24 mouse cellular contexts compared by ENCODE assay signal in genomic region chr6:86062684-86063083, GRCm38 (mm10). TPM values are rescaled to one million over a fixed set of nuclear protein-coding genes. Genes with fewer than 3 reads are reported as not detected.
DNase-seq lines count a peak whose midpoint lies in the region; ATAC-seq and TF ChIP-seq lines count a peak whose summit lies in the region.
"Had no signal": no experiment of that assay in that cellular context is flagged by ENCODE, and none has a peak within 500 bp of the region (broad histone marks: within the 10 kb centered on the region; RNA-seq: fewer than 3 reads in every experiment).

No protein-coding gene starts in this region.

- no peak overlapping the region for H3K4me3 ChIP-seq in forebrain, embryonic 11.5 days (ENCODE audit: low read depth, low read length)
- no peak overlapping the region for H3K4me3 ChIP-seq in forebrain, embryonic 16.5 days (replicated peaks; ENCODE audit: low read length)
- H3K4me3 ChIP-seq in hindbrain, postnatal 0 days (ENCODE audit: low read length) = no peak overlapping the region
- H3K4me3 ChIP-seq in neural tube, embryonic 13.5 days = no peak overlapping the region
- no peak overlapping the region for H3K4me3 ChIP-seq in intestine, embryonic 15.5 days (replicated peaks)
- H3K4me3 ChIP-seq: limb, embryonic 12.5 days; megakaryocyte, embryonic 14.5 days had no signal

- 88% methylated on average over 2 of the region's 2 CpGs for WGBS in forebrain, embryonic 11.5 days
- 47% methylated on average over 2 of the region's 2 CpGs for WGBS in forebrain, embryonic 16.5 days
- 42% methylated on average over 2 of the region's 2 CpGs for WGBS in hindbrain, postnatal 0 days
- WGBS in neural tube, embryonic 13.5 days = 55% methylated on average over 2 of the region's 2 CpGs
- WGBS in intestine, embryonic 15.5 days = 90% methylated on average over 2 of the region's 2 CpGs

- peak overlapping the region; percentile 46; the same call in 1 of the 2 replicates for H3K27ac ChIP-seq in forebrain, embryonic 11.5 days (ENCODE audit: low read depth, low read length)
- H3K27ac ChIP-seq in forebrain, embryonic 16.5 days (ENCODE audit: low read length) = peak overlapping the region; percentile 96
- H3K27ac ChIP-seq in hindbrain, postnatal 0 days = peak overlapping the region; percentile 69
- peak overlapping the region; percentile 92 for H3K27ac ChIP-seq in neural tube, embryonic 13.5 days (replicated peaks)
- H3K27ac ChIP-seq in intestine, embryonic 15.5 days = no peak overlapping the region
- H3K27ac ChIP-seq: limb, embryonic 12.5 days; liver, embryonic 14.5 days had no signal

- no peak for ATAC-seq in forebrain, embryonic 11.5 days (replicated peaks; ENCODE audit: low FRiP score)
- ATAC-seq in forebrain, embryonic 16.5 days = 0 out of 2 replicates have a peak, but pooled peaks have one; percentile 7
- ATAC-seq in hindbrain, postnatal 0 days = no peak
- no peak for ATAC-seq in neural tube, embryonic 13.5 days (ENCODE audit: low read depth)
- ATAC-seq in intestine, embryonic 15.5 days = no peak
- ATAC-seq: CD4-positive, CD25-positive, alpha-beta regulatory T cell, adult 4 months had no signal

- intact Hi-C loops in heart, postnatal 25 days (cut with DNase I) = no loop called here

- no peak for TF ChIP-seq CTCF in hindbrain, postnatal 0 days (IDR thresholded peaks at IDR 0.05; ENCODE audit: low read depth)

- no peaks in the 10 kb centered on the region for H3K36me3 ChIP-seq in forebrain, embryonic 11.5 days (ENCODE audit: control insufficient read depth, insufficient read depth, low read length)
- no peaks in the 10 kb centered on the region for H3K36me3 ChIP-seq in forebrain, embryonic 16.5 days (ENCODE audit: control insufficient read depth, insufficient read depth)
- no peaks in the 10 kb centered on the region for H3K36me3 ChIP-seq in hindbrain, postnatal 0 days (ENCODE audit: insufficient read depth, low read length)
- H3K36me3 ChIP-seq in neural tube, embryonic 13.5 days = no peaks in the 10 kb centered on the region
- no peaks in the 10 kb centered on the region for H3K36me3 ChIP-seq in intestine, embryonic 15.5 days
- H3K36me3 ChIP-seq: limb, embryonic 12.5 days had no signal

- no peaks in the 10 kb centered on the region for H3K27me3 ChIP-seq in forebrain, embryonic 11.5 days (ENCODE audit: control insufficient read depth, insufficient read depth, low read length)
- no peaks in the 10 kb centered on the region for H3K27me3 ChIP-seq in forebrain, embryonic 16.5 days (replicated peaks; ENCODE audit: control insufficient read depth, insufficient read depth, low read length)
- H3K27me3 ChIP-seq in hindbrain, postnatal 0 days (ENCODE audit: insufficient read depth, low read length) = no peaks in the 10 kb centered on the region
- H3K27me3 ChIP-seq in neural tube, embryonic 13.5 days = no peaks in the 10 kb centered on the region
- H3K27me3 ChIP-seq in intestine, embryonic 15.5 days (replicated peaks) = no peaks in the 10 kb centered on the region
- H3K27me3 ChIP-seq: limb, embryonic 12.5 days had no signal

- H3K4me1 ChIP-seq in forebrain, embryonic 11.5 days (replicated peaks; ENCODE audit: control insufficient read depth, insufficient read depth, low read length) = peaks cover 21% of the 10 kb centered on the region
- H3K4me1 ChIP-seq in forebrain, embryonic 16.5 days (replicated peaks; ENCODE audit: control insufficient read depth, insufficient read depth, low read length) = peaks cover 96% of the 10 kb centered on the region
- H3K4me1 ChIP-seq in hindbrain, postnatal 0 days (ENCODE audit: insufficient read depth, low read length) = peaks cover 34% of the 10 kb centered on the region
- H3K4me1 ChIP-seq in neural tube, embryonic 13.5 days (replicated peaks) = peaks cover 99% of the 10 kb centered on the region
- no peaks in the 10 kb centered on the region for H3K4me1 ChIP-seq in intestine, embryonic 15.5 days (replicated peaks)
- H3K4me1 ChIP-seq: limb, embryonic 12.5 days had no signal

- no peak for DNase-seq in forebrain, embryonic 11.5 days (ENCODE audit: low spot score)
- DNase-seq in hindbrain, postnatal 0 days (ENCODE audit: low spot score) = peak; percentile 48
- no peak for DNase-seq in heart, postnatal 25 days (ENCODE audit: low spot score)
- no peak for DNase-seq in urinary bladder, postnatal 4 days (ENCODE audit: low spot score in 2 of 2)
- DNase-seq: adrenal gland, postnatal 14 days; cerebellum, adult 9-11 months; gastrocnemius, postnatal 25 days; heart, postnatal 4 days; kidney, adult 2 months; lung, postnatal 10 days; retina, postnatal 1 day had no signal

- no peak overlapping the region for H3K4me2 ChIP-seq in forebrain, embryonic 11.5 days (ENCODE audit: low read depth, low read length, severe bottlenecking)
- H3K4me2 ChIP-seq in forebrain, embryonic 16.5 days (ENCODE audit: low read length) = peak overlapping the region; percentile 16
- H3K4me2 ChIP-seq in hindbrain, postnatal 0 days (ENCODE audit: low read depth, low read length) = no peak overlapping the region
- H3K4me2 ChIP-seq in neural tube, embryonic 13.5 days = peak overlapping the region; percentile 26; the same call in 1 of the 2 replicates
- no peak overlapping the region for H3K4me2 ChIP-seq in intestine, embryonic 15.5 days (replicated peaks)
- H3K4me2 ChIP-seq: heart, embryonic 11.5 days; limb, embryonic 12.5 days had no signal

- no peak overlapping the region for H3K9ac ChIP-seq in forebrain, embryonic 11.5 days (ENCODE audit: low read length)
- H3K9ac ChIP-seq in forebrain, embryonic 16.5 days (replicated peaks; ENCODE audit: low read depth, low read length) = peak overlapping the region; percentile 36; the same call in 1 of the 2 replicates
- no peak overlapping the region for H3K9ac ChIP-seq in hindbrain, postnatal 0 days (replicated peaks; ENCODE audit: low read length)
- peak overlapping the region; percentile 43; the same call in 1 of the 2 replicates for H3K9ac ChIP-seq in neural tube, embryonic 13.5 days
- H3K9ac ChIP-seq in intestine, embryonic 15.5 days = no peak overlapping the region
- H3K9ac ChIP-seq: limb, embryonic 12.5 days; liver, embryonic 14.5 days had no signal

- H3K9me3 ChIP-seq in forebrain, embryonic 11.5 days (ENCODE audit: control insufficient read depth, low read length) = no peaks in the 10 kb centered on the region
- H3K9me3 ChIP-seq in forebrain, embryonic 16.5 days (ENCODE audit: control insufficient read depth, low read length) = no peaks in the 10 kb centered on the region
- H3K9me3 ChIP-seq in hindbrain, postnatal 0 days (ENCODE audit: low read length) = no peaks in the 10 kb centered on the region
- H3K9me3 ChIP-seq in neural tube, embryonic 13.5 days = no peaks in the 10 kb centered on the region
- no peaks in the 10 kb centered on the region for H3K9me3 ChIP-seq in intestine, embryonic 15.5 days
- H3K9me3 ChIP-seq: limb, embryonic 12.5 days; megakaryocyte, embryonic 14.5 days had no signal

RNA-seq across cellular contexts. Expression of gene Add2, which starts 34.2 kb away (rescaled TPM):
- 61.0 and 68.3 TPM in 2 replicates for polyA plus RNA-seq in forebrain, embryonic 11.5 days (2014; fragmentation: Nextera tagmentation; extraction: Ambion mirVana)
- polyA plus RNA-seq in forebrain, embryonic 16.5 days (2015; fragmentation: Nextera tagmentation; extraction: Ambion mirVana) = 243 and 248 TPM in 2 replicates
- total RNA-seq in hindbrain, postnatal 0 days (2014; rRNA removed) = 132 and 149 TPM in 2 replicates
- 84.6 and 90.0 TPM in 2 replicates for polyA plus RNA-seq in hindbrain, postnatal 0 days (2015; fragmentation: Nextera tagmentation; extraction: Ambion mirVana)
- 137 and 148 TPM in 2 replicates for polyA plus RNA-seq in neural tube, embryonic 13.5 days (2015; fragmentation: Nextera tagmentation; extraction: Ambion mirVana)
- 7.6 and 8.6 TPM in 2 replicates for polyA plus RNA-seq in intestine, embryonic 15.5 days (2015; fragmentation: Nextera tagmentation; extraction: Ambion mirVana)
- under 1 TPM; 0.29 to 0.31 TPM for total RNA-seq in heart, postnatal 25 days (2021)
- polyA plus RNA-seq: CD4-positive, CD25-positive, alpha-beta regulatory T cell, adult 4 months had no signal

RNA-seq across cellular contexts. Expression of gene Figla, which starts 46.7 kb away (rescaled TPM):
- not detected in 2 replicates for polyA plus RNA-seq in forebrain, embryonic 11.5 days (2014; fragmentation: Nextera tagmentation; extraction: Ambion mirVana)
- polyA plus RNA-seq in forebrain, embryonic 16.5 days (2015; fragmentation: Nextera tagmentation; extraction: Ambion mirVana) = not detected in 2 replicates
- total RNA-seq in hindbrain, postnatal 0 days (2014; rRNA removed) = not detected in 2 replicates
- polyA plus RNA-seq in hindbrain, postnatal 0 days (2015; fragmentation: Nextera tagmentation; extraction: Ambion mirVana) = not detected in 2 replicates
- polyA plus RNA-seq in neural tube, embryonic 13.5 days (2015; fragmentation: Nextera tagmentation; extraction: Ambion mirVana) = not detected in 2 replicates
- not detected in 2 replicates for polyA plus RNA-seq in intestine, embryonic 15.5 days (2015; fragmentation: Nextera tagmentation; extraction: Ambion mirVana)
- not detected for total RNA-seq in heart, postnatal 25 days (2021)
- total RNA-seq: adrenal gland, postnatal 14 days; gastrocnemius, postnatal 25 days; heart, postnatal 4 days; left cerebral cortex, adult 18-20 months; MEL had no signal
- polyA plus RNA-seq: CD4-positive, CD25-positive, alpha-beta regulatory T cell, adult 4 months; embryonic facial prominence, embryonic 11.5 days; heart, embryonic 11.5 days; kidney, adult 2 months; large intestine, adult 2 months; limb, embryonic 12.5 days; liver, embryonic 14.5 days; stomach, embryonic 16.5 days had no signal

Comparison
In these comparisons a context has a peak if more than half of its experiments do, and no peak if none do; other contexts are left out.
1. H3K4me2 ChIP-seq: peak in forebrain, embryonic 16.5 days (single experiment) and neural tube, embryonic 13.5 days (single experiment); none in forebrain, embryonic 11.5 days (single experiment), hindbrain, postnatal 0 days (single experiment) and intestine, embryonic 15.5 days (single experiment).
2. H3K9ac ChIP-seq: peak in forebrain, embryonic 16.5 days (single experiment) and neural tube, embryonic 13.5 days (single experiment); none in forebrain, embryonic 11.5 days (single experiment), hindbrain, postnatal 0 days (single experiment) and intestine, embryonic 15.5 days (single experiment).